Mouse (Mus musculus): ENCODE measurements around the gene Ptpn1. TPM values are rescaled to one million over a fixed set of nuclear protein-coding genes. Genes with fewer than 3 reads are reported as not detected.

The Ptpn1 gene
- polyA plus RNA-seq, 1 experiment = 64.6 TPM

DNA sequence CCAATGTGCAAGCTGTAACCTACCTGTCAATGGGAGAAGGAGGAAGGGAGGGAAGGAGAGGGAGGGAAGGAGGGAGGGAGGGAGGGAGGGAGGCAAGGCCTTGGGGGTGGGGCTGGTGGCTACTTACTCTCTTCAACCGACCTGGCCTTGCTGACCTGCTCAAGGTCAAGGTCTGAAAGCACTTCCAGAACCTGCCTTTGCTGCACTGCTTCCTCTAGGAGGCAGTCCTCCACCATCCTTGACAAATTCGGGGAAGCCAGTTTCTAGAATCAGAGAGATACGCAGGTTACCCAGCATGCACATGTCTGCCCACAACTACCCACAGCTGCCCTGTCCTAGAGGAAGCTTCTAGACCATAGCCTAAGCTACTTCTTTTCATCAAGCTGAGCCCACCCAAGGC is 53.1 kb downstream of the Ptpn1 start:
- no peaks in the 10 kb centered on the region for H3K79me2 ChIP-seq (ENCODE audit: control insufficient read depth, insufficient read depth)
- H3K27me3 ChIP-seq (ENCODE audit: control insufficient read depth, insufficient read depth, insufficient read length) = no peaks in the 10 kb centered on the region
- no peak overlapping the region for H3K4me3 ChIP-seq (ENCODE audit: insufficient read depth, poor library complexity, severe bottlenecking)
- no peaks in the 10 kb centered on the region for H3K36me3 ChIP-seq (ENCODE audit: control insufficient read depth, insufficient read depth)
- TF ChIP-seq CTCF (IDR thresholded peaks at IDR 0.05; ENCODE audit: control insufficient read depth, insufficient read depth, insufficient read length) (no peak), MYOD1 (IDR thresholded peaks at IDR 0.05; ENCODE audit: control insufficient read depth, insufficient read length, low read depth) (no peak), FOSL1 (IDR thresholded peaks at IDR 0.05; ENCODE audit: insufficient read depth, low read length, poor library complexity, severe bottlenecking) (no peak), MAX (IDR thresholded peaks at IDR 0.05) (no peak), USF1 (IDR thresholded peaks at IDR 0.05; ENCODE audit: low read depth) (no peak), MYOG (IDR thresholded peaks at IDR 0.05; ENCODE audit: control insufficient read depth, extremely low read depth, insufficient read length) (no peak), CEBPB (IDR thresholded peaks at IDR 0.05; ENCODE audit: low read depth) (no peak)
- H3K79me3 ChIP-seq (ENCODE audit: low read depth) = no peaks in the 10 kb centered on the region
- no peak overlapping the region for H3ac ChIP-seq (ENCODE audit: control insufficient read depth, insufficient read length, low read depth)

DNA sequence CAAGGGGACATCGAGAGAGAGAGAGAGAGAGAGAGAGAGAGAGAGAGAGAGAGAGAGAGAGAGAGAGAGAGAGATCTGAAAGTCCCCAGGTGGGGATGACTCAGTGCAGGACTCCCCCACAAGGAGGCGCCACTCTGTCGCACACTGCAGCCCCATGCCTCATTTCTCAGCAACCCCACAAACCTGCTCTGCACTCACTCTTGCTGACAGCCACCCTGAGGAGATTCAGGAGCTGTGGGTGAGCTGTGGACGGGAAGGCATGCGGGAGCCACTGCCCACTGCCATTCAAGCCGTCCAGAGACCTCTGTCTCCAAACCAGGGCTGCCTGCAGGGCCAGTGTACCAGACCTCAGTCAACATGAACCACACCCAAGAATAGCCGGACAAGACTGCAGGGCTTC is 54.9 kb downstream of the Ptpn1 start:
- Histone ChIP-seq H3ac (ENCODE audit: control insufficient read depth, insufficient read length, low read depth) (no peak overlapping the region), H3K79me3 (ENCODE audit: low read depth) (no peaks in the 10 kb centered on the region), H3K79me2 (ENCODE audit: control insufficient read depth, insufficient read depth) (no peaks in the 10 kb centered on the region), H3K27me3 (ENCODE audit: control insufficient read depth, insufficient read depth, insufficient read length) (no peaks in the 10 kb centered on the region), H3K36me3 (ENCODE audit: control insufficient read depth, insufficient read depth) (no peaks in the 10 kb centered on the region), H3K4me3 (ENCODE audit: insufficient read depth, poor library complexity, severe bottlenecking) (no peak overlapping the region)
- no peak for TF ChIP-seq MAX (IDR thresholded peaks at IDR 0.05)
- TF ChIP-seq MYOG (IDR thresholded peaks at IDR 0.05; ENCODE audit: control insufficient read depth, extremely low read depth, insufficient read length) = no peak
- TF ChIP-seq CTCF (IDR thresholded peaks at IDR 0.05; ENCODE audit: control insufficient read depth, insufficient read depth, insufficient read length) = peak; percentile 76
- TF ChIP-seq MYOD1 (IDR thresholded peaks at IDR 0.05; ENCODE audit: control insufficient read depth, insufficient read length, low read depth) = no peak

DNA sequence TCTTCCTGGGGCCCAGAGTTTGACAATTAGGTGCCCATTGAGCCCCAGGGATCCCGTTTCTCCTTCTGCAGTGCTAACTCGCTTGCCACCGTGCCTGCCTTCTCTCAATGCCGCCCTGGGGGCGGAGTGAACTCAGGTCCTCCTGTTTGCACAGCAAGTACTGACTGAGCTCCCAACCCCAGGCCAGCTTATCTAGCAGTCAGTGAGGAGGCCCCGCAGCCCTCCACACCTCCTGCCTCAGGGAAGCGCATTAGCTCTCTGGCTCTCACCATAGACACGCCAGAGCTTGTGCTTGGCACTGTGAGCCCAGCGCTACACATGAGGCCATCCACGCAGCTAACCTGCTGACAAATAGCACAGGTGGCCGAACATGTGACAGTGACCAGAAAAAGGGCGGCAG is 55.8 kb downstream of the Ptpn1 start:
- Histone ChIP-seq H3K79me2 (ENCODE audit: control insufficient read depth, insufficient read depth) (no peaks in the 10 kb centered on the region), H3K4me3 (ENCODE audit: insufficient read depth, poor library complexity, severe bottlenecking) (no peak overlapping the region), H3K36me3 (ENCODE audit: control insufficient read depth, insufficient read depth) (no peaks in the 10 kb centered on the region), H3ac (ENCODE audit: control insufficient read depth, insufficient read length, low read depth) (no peak overlapping the region), H3K27me3 (ENCODE audit: control insufficient read depth, insufficient read depth, insufficient read length) (no peaks in the 10 kb centered on the region), H3K79me3 (ENCODE audit: low read depth) (no peaks in the 10 kb centered on the region)
- no peak for TF ChIP-seq FOSL1 (IDR thresholded peaks at IDR 0.05; ENCODE audit: insufficient read depth, low read length, poor library complexity, severe bottlenecking)
- TF ChIP-seq MYOD1 (IDR thresholded peaks at IDR 0.05; ENCODE audit: control insufficient read depth, insufficient read length, low read depth) = no peak
- TF ChIP-seq CTCF (IDR thresholded peaks at IDR 0.05; ENCODE audit: control insufficient read depth, insufficient read depth, insufficient read length) = no peak
- TF ChIP-seq MYOG (IDR thresholded peaks at IDR 0.05; ENCODE audit: control insufficient read depth, extremely low read depth, insufficient read length) = no peak
- no peak for TF ChIP-seq CEBPB (IDR thresholded peaks at IDR 0.05; ENCODE audit: low read depth)
- TF ChIP-seq MAX (IDR thresholded peaks at IDR 0.05) = no peak
- TF ChIP-seq USF1 (IDR thresholded peaks at IDR 0.05; ENCODE audit: low read depth) = no peak

DNA sequence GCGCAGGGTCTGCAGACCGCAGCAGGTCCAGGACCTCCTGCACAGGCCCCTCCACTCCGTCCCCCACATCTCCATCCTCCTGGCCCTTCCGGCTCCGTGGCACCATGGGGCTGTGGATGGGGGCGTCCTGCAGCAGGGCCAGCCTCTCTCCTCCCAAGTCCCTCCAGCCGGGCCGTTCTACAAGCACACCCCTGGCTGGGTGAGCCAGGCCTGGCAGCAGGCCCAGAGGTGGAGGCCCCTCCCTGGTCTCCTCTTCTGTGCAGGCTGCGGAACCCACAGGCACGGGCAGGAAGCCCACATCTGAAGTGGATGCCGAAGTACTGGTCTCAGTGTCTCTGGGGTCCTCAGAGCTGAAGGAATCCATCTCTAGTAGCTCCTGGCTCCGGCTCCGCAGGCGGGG is 57.5 kb downstream of the Ptpn1 start:
- H3K27me3 ChIP-seq (ENCODE audit: control insufficient read depth, insufficient read depth, insufficient read length) = no peaks in the 10 kb centered on the region
- TF ChIP-seq USF1 (IDR thresholded peaks at IDR 0.05; ENCODE audit: low read depth) (no peak), CEBPB (IDR thresholded peaks at IDR 0.05; ENCODE audit: low read depth) (no peak), MYOD1 (IDR thresholded peaks at IDR 0.05; ENCODE audit: control insufficient read depth, insufficient read length, low read depth) (no peak), MAX (IDR thresholded peaks at IDR 0.05) (no peak), CTCF (IDR thresholded peaks at IDR 0.05; ENCODE audit: control insufficient read depth, insufficient read depth, insufficient read length) (no peak), MYOG (IDR thresholded peaks at IDR 0.05; ENCODE audit: control insufficient read depth, extremely low read depth, insufficient read length) (no peak), FOSL1 (IDR thresholded peaks at IDR 0.05; ENCODE audit: insufficient read depth, low read length, poor library complexity, severe bottlenecking) (no peak)
- no peaks in the 10 kb centered on the region for H3K79me2 ChIP-seq (ENCODE audit: control insufficient read depth, insufficient read depth)
- H3K36me3 ChIP-seq (ENCODE audit: control insufficient read depth, insufficient read depth) = no peaks in the 10 kb centered on the region
- no peaks in the 10 kb centered on the region for H3K79me3 ChIP-seq (ENCODE audit: low read depth)
- H3K4me3 ChIP-seq (ENCODE audit: insufficient read depth, poor library complexity, severe bottlenecking) = no peak overlapping the region
- H3ac ChIP-seq (ENCODE audit: control insufficient read depth, insufficient read length, low read depth) = no peak overlapping the region

DNA sequence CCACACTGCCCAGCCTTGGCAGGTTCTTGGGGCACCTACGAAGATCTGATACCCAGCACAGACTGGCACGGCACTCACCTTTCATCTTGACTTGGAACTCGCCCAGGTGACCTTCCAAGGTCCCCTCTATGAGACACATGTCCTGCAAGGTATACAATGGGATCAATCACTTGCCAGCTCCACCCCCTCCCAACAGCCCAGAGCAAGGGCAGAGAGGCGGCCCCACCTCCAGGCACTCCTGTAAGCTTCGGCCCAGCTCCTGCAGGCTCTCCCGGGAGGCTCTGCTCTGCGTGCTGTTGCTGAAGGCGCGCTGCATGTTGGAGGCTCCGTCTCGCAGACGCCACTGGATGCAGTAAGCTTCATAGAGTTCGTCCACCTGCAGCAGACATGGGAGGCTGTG is 61.4 kb downstream of the Ptpn1 start:
- H3K4me3 ChIP-seq (ENCODE audit: insufficient read depth, poor library complexity, severe bottlenecking) = no peak overlapping the region
- no peaks in the 10 kb centered on the region for H3K79me3 ChIP-seq (ENCODE audit: low read depth)
- H3K79me2 ChIP-seq (ENCODE audit: control insufficient read depth, insufficient read depth) = no peaks in the 10 kb centered on the region
- no peaks in the 10 kb centered on the region for H3K36me3 ChIP-seq (ENCODE audit: control insufficient read depth, insufficient read depth)
- TF ChIP-seq USF1 (IDR thresholded peaks at IDR 0.05; ENCODE audit: low read depth) (no peak), FOSL1 (IDR thresholded peaks at IDR 0.05; ENCODE audit: insufficient read depth, low read length, poor library complexity, severe bottlenecking) (no peak), MYOD1 (IDR thresholded peaks at IDR 0.05; ENCODE audit: control insufficient read depth, insufficient read length, low read depth) (no peak), MAX (IDR thresholded peaks at IDR 0.05) (no peak), MYOG (IDR thresholded peaks at IDR 0.05; ENCODE audit: control insufficient read depth, extremely low read depth, insufficient read length) (no peak), CEBPB (IDR thresholded peaks at IDR 0.05; ENCODE audit: low read depth) (no peak), CTCF (IDR thresholded peaks at IDR 0.05; ENCODE audit: control insufficient read depth, insufficient read depth, insufficient read length) (no peak)
- no peaks in the 10 kb centered on the region for H3K27me3 ChIP-seq (ENCODE audit: control insufficient read depth, insufficient read depth, insufficient read length)
- H3ac ChIP-seq (ENCODE audit: control insufficient read depth, insufficient read length, low read depth) = no peak overlapping the region
